Mouse (Mus musculus): ENCODE measurements around the gene Map1a.

The Map1a gene

DNA sequence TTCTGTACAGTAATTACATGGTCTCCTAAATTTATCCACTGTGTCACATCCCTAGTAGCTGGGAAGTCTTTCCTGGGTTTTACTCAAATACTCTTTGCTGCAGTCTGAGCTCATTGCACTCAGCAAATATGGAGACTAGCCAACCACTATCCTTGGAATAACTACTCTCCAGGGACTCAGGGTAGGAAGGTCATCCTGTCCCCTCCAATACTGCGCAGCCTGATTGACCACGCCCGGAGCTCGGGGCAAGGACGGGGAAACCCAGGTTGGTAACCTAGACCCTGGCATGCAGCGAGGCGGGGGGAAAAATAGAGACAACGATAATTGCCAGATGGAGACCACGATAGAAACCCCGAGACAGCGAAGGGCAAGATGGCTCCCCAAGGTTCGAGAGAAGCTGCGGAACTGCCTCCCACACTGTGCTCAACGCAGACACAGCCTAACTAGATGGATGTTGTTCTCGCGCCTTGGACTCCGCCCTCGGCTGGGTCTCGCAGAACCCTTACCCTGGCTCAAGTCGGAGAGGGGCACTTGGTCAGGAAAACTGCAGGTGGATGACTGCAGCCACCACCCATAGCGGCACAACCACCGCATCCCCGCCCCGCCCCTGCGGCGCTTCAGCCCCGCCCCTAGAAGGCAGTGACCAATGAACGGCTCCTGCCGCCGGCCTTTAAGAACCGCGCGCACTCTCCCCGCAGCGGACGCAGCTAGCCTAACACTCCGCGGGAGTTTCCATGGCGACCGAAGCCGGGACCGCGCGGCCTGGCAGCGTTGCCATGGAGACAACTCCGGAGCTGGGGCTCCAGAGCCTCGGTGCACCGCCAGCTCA lies at the start of gene Map1a:
Gene Map1a, plus strand, starts transcription at position 700 of the 829 bp plus-strand sequence.
- DNase-seq = peak; percentile 94

GRCm38 (mm10) chr2:121244099-121244498 lies 45.3 kb upstream of the Map1a start:
- no peak for DNase-seq

DNA sequence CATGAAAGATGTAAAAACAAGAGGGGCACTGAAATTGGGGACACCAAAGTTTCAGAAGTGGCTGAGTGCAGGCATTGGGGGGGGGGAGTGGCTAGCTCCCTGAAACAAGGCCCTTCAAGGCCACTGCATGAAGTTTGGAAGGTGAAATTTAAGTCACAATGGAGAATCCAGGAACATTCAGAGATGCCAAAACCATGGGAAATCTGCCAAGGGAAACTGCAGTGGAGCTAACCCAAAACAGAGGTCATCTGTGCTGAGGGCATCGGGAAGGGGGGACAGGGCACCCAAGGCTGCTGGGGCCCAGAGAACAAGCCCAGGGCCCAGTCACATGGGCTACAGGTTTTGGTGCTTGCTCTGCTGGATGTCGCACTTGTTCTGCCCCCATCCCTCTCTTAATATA lies 39.6 kb upstream of the Map1a start:
- no peak for DNase-seq

DNA sequence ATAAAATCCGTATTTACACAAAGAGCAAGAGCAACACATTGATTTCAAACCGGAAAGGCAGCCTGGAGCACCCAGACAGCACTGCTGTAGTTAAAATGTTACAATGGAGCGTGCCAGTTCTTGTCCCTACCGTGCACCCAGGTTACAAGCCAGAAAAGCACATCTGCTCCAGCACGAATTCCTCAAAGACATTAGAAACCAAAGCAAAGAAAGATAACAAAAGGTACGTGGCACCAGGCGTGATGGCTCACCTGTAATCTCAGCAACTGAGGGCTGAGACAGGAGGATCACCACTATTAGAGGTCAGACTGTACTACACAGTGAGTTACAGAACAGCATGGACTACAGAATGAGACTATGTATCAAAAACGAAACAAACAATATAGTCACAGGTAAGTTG lies 21.0 kb upstream of the Map1a start:
- DNase-seq = no peak

DNA sequence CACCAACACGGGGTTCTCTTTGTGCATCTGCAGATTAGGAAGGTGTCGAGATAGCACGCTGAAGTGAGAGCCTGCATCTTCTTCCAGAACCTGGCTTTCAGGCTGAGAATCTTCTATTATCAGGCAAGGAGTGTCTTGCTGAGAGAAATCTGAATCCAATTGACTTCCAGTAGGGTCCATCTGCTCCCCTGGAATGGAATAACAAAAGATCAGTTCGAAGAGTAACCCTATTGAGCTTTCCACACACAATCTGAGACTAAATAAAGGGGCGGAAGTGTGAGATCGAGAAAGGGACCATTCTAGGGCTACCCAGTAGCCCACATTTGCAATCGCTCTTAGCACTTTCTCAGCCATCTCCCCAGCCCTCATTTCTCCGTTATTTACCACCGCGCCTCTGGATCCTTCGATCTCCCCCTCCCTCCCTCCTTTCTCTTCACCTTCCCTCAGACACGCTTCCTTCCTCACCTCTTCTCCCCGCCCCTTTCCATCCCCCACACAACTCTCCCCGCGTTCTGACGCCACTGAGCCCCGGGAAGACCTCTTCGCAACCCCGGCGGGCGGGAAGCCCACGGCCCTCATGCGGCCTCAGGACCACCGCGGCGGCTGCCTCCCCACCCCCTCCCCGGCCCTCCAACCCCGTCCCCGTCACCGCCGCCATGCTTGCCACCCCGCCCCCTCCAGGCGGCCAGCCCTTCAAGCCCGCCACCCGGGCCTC lies 18.7 kb upstream of the Map1a start:
- no peak for DNase-seq

DNA sequence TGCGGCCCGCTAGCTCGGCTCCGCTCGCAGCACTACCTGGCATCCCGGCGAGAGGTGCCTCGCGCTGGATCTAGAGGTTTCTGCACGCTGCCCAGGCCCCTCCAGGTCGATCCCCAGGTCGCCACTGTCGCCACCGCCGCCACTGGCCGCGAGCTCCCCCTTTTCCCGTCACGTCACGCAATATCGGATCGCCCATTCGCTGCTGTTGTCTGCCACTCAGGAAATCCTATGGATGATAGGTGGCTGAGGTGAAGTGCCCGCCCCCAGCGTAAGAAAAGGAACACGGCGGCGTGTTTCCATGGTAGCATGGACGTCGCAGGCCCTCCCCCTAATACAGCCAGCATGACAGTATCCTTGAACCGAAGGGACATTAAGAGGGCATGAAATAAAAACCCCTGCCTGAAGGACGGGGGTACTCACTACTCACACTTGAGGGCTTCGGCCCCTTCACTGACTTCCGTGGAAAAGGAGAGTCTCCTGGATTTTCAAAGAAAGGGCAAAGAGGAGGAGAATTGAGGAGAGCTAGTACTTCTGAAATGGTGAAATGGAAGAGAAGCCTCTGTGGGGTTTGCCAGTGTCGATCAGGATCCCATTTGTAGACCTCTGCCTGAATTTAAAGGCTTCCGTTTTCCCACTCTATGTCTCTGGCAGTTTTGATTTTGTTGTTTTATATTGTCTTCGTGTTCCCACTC lies 18.0 kb upstream of the Map1a start, which contains the start of gene Trp53bp1:
Gene Trp53bp1, minus strand, starts transcription at position 172 of the 692 bp plus-strand sequence.
- peak; percentile 97 for DNase-seq

DNA sequence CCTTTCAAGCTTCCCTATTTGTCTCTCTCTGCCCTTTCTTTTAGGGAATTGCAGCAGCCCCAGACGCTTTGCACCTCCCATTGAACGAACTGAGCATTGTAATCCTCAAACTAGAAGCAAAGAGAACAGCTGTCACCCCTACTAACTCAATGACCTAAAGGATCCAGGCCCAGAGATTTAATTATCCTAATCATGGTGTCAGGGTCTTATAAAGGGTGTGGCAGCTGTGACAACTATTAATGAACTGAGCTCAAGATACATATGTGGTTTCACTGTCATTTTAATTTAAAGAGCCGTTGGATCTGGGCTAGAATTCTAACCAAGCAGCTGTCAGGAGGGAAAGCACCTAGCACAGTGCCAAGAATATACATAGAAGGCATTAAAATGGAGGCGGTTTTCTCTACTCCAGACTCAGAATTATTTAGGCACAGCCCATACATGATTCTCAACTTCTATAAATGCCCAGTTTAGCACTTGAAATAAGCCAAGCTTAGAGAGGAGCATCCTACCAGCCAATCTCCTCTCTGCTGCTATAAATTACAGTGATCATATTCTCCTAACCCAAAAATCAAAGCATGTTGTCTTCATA lies 17.4 kb upstream of the Map1a start:
- DNase-seq = no peak

GRCm38 (mm10) chr2:121287850-121288249 lies 1.6 kb upstream of the Map1a start:
- DNase-seq = no peak

GRCm38 (mm10) chr2:121289730-121290540 lies 535 bp downstream of the Map1a start:
- no peak for DNase-seq

DNA sequence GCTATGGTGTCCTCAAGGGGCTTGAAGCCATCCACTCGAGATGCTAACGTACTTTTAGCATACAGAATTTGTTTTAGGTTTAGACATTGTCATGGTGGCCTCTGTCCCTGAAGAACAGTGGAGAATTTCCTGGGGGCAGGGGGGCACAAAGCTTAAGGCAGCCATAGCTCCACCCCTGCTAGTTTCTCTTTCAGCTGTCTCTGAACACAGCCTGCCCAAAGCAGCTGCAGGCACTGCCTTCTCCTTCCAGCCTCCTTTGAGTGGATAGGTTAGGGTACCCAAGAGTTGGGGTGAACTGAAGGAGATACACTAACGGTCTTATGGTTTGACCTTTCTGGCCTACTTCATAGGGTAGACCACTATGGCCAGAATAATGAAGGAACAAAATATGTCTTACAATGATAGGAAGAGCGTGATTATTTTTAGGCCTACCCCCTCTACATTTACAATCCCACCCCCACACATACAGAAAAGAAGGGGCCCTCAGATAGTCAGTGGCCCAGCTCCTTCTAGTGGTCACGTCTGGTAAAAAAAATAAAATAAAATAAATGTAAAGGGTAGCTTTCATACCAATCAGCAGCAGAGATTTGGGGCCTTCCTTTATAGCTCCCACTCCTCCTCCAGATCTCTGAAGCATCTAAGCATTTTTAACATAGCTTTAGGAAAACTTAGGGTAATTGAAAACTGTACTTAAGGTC lies 3.1 kb downstream of the Map1a start:
- DNase-seq = no peak

GRCm38 (mm10) chr2:121294182-121294581 lies 4.8 kb downstream of the Map1a start:
- DNase-seq = peak; percentile 71

- peak; percentile 68 for DNase-seq
Measured at GRCm38 (mm10) chr2:121294753-121295607, 5.6 kb downstream of the Map1a start.

GRCm38 (mm10) chr2:121295608-121296571 lies 6.5 kb downstream of the Map1a start:
- DNase-seq = no peak

DNA sequence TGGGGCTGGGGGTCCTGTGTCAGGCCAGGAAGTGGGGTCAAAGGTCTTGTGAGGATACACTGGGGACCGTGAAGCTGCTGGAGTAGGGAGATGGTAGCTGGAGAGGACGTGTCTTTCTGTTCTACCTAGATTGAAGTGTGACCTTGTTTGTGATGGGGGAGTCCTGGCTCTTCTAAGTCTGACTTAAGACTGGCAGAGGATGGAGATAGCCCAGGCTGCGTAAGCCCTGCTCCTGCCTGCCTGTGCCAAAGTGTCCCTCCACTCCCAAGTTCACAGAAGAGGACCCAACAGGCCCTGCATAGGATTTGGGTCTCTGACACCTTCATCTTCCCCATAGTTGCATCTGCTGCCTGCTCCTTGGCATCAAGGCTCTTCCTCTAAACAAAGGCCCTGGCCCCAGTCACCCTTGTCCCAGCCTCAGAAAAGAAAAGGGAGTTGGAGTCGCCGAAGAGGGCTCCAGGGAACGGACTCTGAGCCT lies 7.4 kb downstream of the Map1a start:
- DNase-seq = no peak

DNA sequence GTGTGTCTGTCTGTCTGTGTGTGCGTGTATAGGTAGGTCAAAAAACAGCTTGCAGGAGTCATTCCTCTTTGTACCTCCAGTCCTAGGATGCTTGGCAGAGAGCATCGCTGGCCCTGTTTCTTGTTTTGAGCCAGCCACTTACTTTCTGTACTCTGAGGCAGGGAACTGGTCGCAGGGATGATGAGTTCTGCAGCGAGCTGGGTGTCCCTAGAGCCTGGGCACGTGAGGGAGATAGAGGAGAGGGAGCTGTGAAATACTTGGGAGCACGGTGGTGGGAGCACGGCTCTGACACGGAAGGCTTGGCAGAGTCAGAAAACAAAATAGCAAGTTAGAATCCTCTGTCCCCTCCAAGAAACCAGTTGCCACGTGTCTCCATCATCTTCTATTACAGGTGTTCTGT lies 8.3 kb downstream of the Map1a start:
- no peak for DNase-seq

DNA sequence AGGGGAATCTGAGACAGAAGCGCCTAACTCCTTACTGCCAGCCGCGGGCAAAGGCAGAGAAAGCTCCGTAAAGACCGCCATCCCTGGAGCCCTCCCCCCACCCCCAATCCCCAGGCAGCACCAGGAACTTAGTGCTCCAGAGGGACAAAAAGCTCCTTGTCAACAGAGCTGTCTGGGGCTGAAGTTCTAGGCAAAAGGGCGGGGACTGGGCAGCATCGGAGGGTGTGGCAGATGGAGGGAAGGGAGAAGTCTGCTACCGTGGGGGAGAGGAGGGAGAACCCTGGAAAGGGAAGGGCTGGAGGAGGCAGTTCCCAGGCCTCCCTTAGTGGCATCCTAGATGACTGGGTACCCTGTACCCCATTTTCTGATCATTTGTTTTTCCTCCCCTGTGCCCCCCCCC lies 8.7 kb downstream of the Map1a start:
- no peak for DNase-seq

GRCm38 (mm10) chr2:121299471-121299870 lies 10.1 kb downstream of the Map1a start:
- no peak for DNase-seq

DNA sequence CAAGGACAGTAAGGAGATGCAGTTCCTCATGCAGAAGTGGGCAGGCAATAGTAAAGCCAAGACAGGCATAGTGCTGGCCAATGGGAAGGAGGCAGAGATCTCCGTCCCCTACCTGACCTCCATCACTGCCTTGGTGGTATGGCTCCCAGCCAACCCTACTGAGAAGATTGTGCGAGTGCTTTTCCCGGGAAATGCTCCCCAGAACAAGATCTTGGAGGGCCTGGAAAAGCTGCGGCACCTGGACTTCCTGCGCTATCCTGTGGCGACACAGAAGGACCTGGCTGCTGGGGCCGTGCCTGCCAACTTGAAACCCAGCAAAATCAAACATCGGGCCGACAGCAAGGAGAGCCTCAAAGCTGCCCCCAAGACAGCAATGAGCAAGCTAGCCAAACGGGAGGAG lies 10.6 kb downstream of the Map1a start:
- DNase-seq = no peak

DNA sequence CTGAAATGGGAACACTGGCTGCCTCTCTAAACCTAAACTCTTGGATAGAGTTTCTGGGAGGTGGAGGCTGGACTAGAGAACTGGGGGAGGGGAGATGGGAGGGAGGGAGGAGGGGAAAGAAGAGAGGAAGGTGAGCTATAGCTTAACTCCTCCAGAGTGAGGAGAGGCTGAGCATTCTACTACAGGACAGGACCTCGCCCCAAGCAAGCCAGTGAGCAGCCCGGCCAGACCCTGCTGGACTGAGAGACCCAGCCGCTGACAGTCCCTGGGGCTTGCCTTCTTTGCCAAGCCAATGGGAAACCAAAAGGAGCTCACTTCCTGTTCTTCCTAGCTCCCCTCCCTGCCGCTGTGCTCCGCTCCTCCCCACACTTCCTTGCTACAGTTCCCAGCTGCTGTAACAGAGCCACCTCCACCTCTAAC lies 19.6 kb downstream of the Map1a start:
- peak; percentile 66 for DNase-seq

Measured in lung, postnatal 10 days (tissue).